Mouse (Mus musculus) ES-Bruce4 (cell line): ENCODE measurements around the gene Zfp637.

Experiments used
- CTCF ChIP-seq: IDR thresholded peaks from one replicate; pipeline ENCODE4 v1.8.1; 2011; ENCODE audit warnings: low read depth, low read length
- EP300 ChIP-seq: IDR thresholded peaks from 2 replicates; pipeline ENCODE4 v1.6.1; 2011; ENCODE audit warnings: low read depth, low read length; ENCODE audit not compliant: insufficient read depth
- POLR2A ChIP-seq: IDR thresholded peaks from one replicate; pipeline ENCODE4 v1.8.1; 2011; ENCODE audit warnings: low read length; ENCODE audit not compliant: insufficient read depth

DNA sequence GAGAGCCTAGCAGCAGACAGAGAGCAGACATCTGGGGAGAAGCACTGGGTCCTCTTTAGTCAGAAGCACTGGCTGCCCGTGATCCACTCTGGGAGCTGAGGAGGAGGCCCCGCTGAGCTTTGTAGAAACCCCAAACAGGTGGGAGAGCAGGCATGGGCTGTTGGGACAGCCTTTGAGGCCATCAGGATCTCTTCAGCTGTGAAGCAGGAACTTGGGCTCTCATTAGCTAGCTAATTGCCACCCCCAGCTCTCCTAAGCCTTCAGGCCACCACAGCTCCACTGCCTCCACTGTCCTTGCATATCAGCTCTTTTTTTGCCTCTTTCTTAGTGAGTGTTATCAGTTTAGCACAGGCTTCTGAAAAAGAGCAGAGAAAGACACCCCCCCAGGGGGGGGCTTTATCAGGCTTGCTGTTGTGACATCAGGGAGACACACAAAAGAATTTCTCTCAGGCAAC is 47.7 kb downstream of the Zfp637 start:
- TF ChIP-seq CTCF (no peak), POLR2A (no peak), EP300 (no peak)
